In the genomic region with DNA sequence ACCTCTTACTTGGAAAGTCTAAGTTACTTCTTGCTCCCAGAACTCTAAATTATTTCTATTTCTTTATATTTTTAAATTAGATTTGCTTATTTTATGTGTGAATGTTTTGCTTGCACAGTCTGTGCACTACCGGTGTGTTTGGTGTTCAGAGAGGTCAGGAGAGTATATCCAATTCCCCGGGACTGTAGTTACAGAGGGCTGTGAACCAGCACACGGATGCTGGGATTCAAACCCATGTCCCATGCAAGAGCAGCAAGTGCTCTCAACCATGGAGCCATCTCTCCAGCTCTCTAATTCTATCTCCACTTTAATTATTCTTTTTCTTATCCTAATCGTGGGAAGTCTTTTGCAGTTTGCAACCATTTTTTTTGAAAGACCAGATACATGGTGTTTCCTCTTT, we compare ENCODE assay signal across 12 mouse cellular contexts.
DNase-seq lines count a peak whose midpoint lies in the region; ATAC-seq and TF ChIP-seq lines count a peak whose summit lies in the region.
"Had no signal": no experiment of that assay in that cellular context is flagged by ENCODE, and none has a peak within 500 bp of the region (broad histone marks: within the 10 kb centered on the region; RNA-seq: fewer than 3 reads in every experiment).

No protein-coding gene starts in this region.

- no peak overlapping the region for H3K9ac ChIP-seq in embryonic facial prominence, embryonic 11.5 days (replicated peaks; ENCODE audit: low read length)
- H3K9ac ChIP-seq in intestine, embryonic 14.5 days (ENCODE audit: low read length) = no peak overlapping the region
- no peak overlapping the region for H3K9ac ChIP-seq in intestine, postnatal 0 days (ENCODE audit: low read depth, low read length)
- H3K9ac ChIP-seq in midbrain, embryonic 13.5 days (replicated peaks) = no peak overlapping the region
- H3K9ac ChIP-seq in midbrain, embryonic 16.5 days (ENCODE audit: low read depth, low read length) = no peak overlapping the region
- no peak overlapping the region for H3K9ac ChIP-seq in hindbrain, postnatal 0 days (replicated peaks; ENCODE audit: low read length)
- H3K9ac ChIP-seq: limb, embryonic 13.5 days; liver, embryonic 15.5 days had no signal

- H3K27me3 ChIP-seq in embryonic facial prominence, embryonic 11.5 days (ENCODE audit: control insufficient read depth, insufficient read depth, low read length) = no peaks in the 10 kb centered on the region
- H3K27me3 ChIP-seq in embryonic facial prominence, embryonic 10.5 days (replicated peaks; ENCODE audit: low read depth, poor library complexity, severe bottlenecking) = no peaks in the 10 kb centered on the region
- no peaks in the 10 kb centered on the region for H3K27me3 ChIP-seq in intestine, embryonic 14.5 days (replicated peaks; ENCODE audit: control insufficient read depth, insufficient read depth, low read length)
- no peaks in the 10 kb centered on the region for H3K27me3 ChIP-seq in intestine, postnatal 0 days (replicated peaks; ENCODE audit: control insufficient read depth, insufficient read depth, low read length)
- no peaks in the 10 kb centered on the region for H3K27me3 ChIP-seq in midbrain, embryonic 13.5 days
- no peaks in the 10 kb centered on the region for H3K27me3 ChIP-seq in midbrain, embryonic 16.5 days (ENCODE audit: control insufficient read depth, insufficient read depth, low read depth, low read length)
- no peaks in the 10 kb centered on the region for H3K27me3 ChIP-seq in hindbrain, postnatal 0 days (ENCODE audit: insufficient read depth, low read length)
- H3K27me3 ChIP-seq: limb, embryonic 13.5 days; liver, embryonic 15.5 days had no signal

- H3K4me3 ChIP-seq in embryonic facial prominence, embryonic 11.5 days (ENCODE audit: low read depth, low read length) = no peak overlapping the region
- no peak overlapping the region for H3K4me3 ChIP-seq in embryonic facial prominence, embryonic 10.5 days
- H3K4me3 ChIP-seq in intestine, embryonic 14.5 days (ENCODE audit: low read depth, low read length) = no peak overlapping the region
- no peak overlapping the region for H3K4me3 ChIP-seq in intestine, postnatal 0 days (ENCODE audit: low read depth, low read length)
- no peak overlapping the region for H3K4me3 ChIP-seq in midbrain, embryonic 13.5 days (replicated peaks)
- no peak overlapping the region for H3K4me3 ChIP-seq in midbrain, embryonic 16.5 days (ENCODE audit: low read depth, low read length)
- no peak overlapping the region for H3K4me3 ChIP-seq in hindbrain, postnatal 0 days (ENCODE audit: low read length)
- H3K4me3 ChIP-seq: heart, adult 2 months; limb, embryonic 13.5 days; liver, embryonic 15.5 days had no signal

- no peaks in the 10 kb centered on the region for H3K36me3 ChIP-seq in embryonic facial prominence, embryonic 11.5 days (replicated peaks; ENCODE audit: control insufficient read depth, insufficient read depth, low read depth, low read length)
- no peaks in the 10 kb centered on the region for H3K36me3 ChIP-seq in embryonic facial prominence, embryonic 10.5 days (replicated peaks)
- no peaks in the 10 kb centered on the region for H3K36me3 ChIP-seq in intestine, embryonic 14.5 days (ENCODE audit: control insufficient read depth, insufficient read depth, low read length)
- no peaks in the 10 kb centered on the region for H3K36me3 ChIP-seq in intestine, postnatal 0 days (ENCODE audit: control insufficient read depth, insufficient read depth)
- H3K36me3 ChIP-seq in midbrain, embryonic 13.5 days = no peaks in the 10 kb centered on the region
- no peaks in the 10 kb centered on the region; the same call in 1 of the 2 replicates for H3K36me3 ChIP-seq in midbrain, embryonic 16.5 days (ENCODE audit: control insufficient read depth, insufficient read depth, low read length)
- no peaks in the 10 kb centered on the region for H3K36me3 ChIP-seq in hindbrain, postnatal 0 days (ENCODE audit: insufficient read depth, low read length)
- H3K36me3 ChIP-seq: limb, embryonic 13.5 days; liver, embryonic 15.5 days had no signal

- no peak overlapping the region for H3K27ac ChIP-seq in embryonic facial prominence, embryonic 11.5 days (replicated peaks; ENCODE audit: low read depth, low read length)
- no peak overlapping the region for H3K27ac ChIP-seq in embryonic facial prominence, embryonic 10.5 days (replicated peaks)
- no peak overlapping the region for H3K27ac ChIP-seq in intestine, embryonic 14.5 days (ENCODE audit: low read depth)
- H3K27ac ChIP-seq in intestine, postnatal 0 days (ENCODE audit: low read depth, low read length) = no peak overlapping the region
- H3K27ac ChIP-seq in midbrain, embryonic 13.5 days = no peak overlapping the region
- H3K27ac ChIP-seq in midbrain, embryonic 16.5 days (ENCODE audit: low read length) = no peak overlapping the region
- no peak overlapping the region for H3K27ac ChIP-seq in hindbrain, postnatal 0 days
- H3K27ac ChIP-seq: limb, embryonic 13.5 days; liver, embryonic 15.5 days; macrophage had no signal

- H3K9me3 ChIP-seq in embryonic facial prominence, embryonic 11.5 days (replicated peaks; ENCODE audit: control insufficient read depth, low read length) = no peaks in the 10 kb centered on the region
- H3K9me3 ChIP-seq in embryonic facial prominence, embryonic 10.5 days = no peaks in the 10 kb centered on the region
- H3K9me3 ChIP-seq in intestine, embryonic 14.5 days (ENCODE audit: control insufficient read depth, low read length) = no peaks in the 10 kb centered on the region
- H3K9me3 ChIP-seq in intestine, postnatal 0 days (ENCODE audit: control insufficient read depth) = no peaks in the 10 kb centered on the region
- no peaks in the 10 kb centered on the region for H3K9me3 ChIP-seq in midbrain, embryonic 13.5 days
- H3K9me3 ChIP-seq in midbrain, embryonic 16.5 days (replicated peaks; ENCODE audit: control insufficient read depth, low read length, poor library complexity, severe bottlenecking) = no peaks in the 10 kb centered on the region
- no peaks in the 10 kb centered on the region; the same call in 1 of the 2 replicates for H3K9me3 ChIP-seq in hindbrain, postnatal 0 days (ENCODE audit: low read length)
- H3K9me3 ChIP-seq: limb, embryonic 13.5 days; liver, embryonic 15.5 days had no signal

- 53% methylated on average over 4 of the region's 4 CpGs for WGBS in embryonic facial prominence, embryonic 11.5 days
- 64% methylated on average over 4 of the region's 4 CpGs for WGBS in embryonic facial prominence, embryonic 10.5 days
- 23% methylated on average over 4 of the region's 4 CpGs for WGBS in intestine, embryonic 14.5 days
- 48% methylated on average over 4 of the region's 4 CpGs for WGBS in intestine, postnatal 0 days
- WGBS in midbrain, embryonic 13.5 days = 55% methylated on average over 4 of the region's 4 CpGs
- 60% methylated on average over 4 of the region's 4 CpGs for WGBS in midbrain, embryonic 16.5 days
- 63% methylated on average over 4 of the region's 4 CpGs for WGBS in hindbrain, postnatal 0 days

- H3K4me1 ChIP-seq in embryonic facial prominence, embryonic 11.5 days (ENCODE audit: control insufficient read depth, insufficient read depth, low read length) = no peaks in the 10 kb centered on the region
- no peaks in the 10 kb centered on the region for H3K4me1 ChIP-seq in embryonic facial prominence, embryonic 10.5 days
- no peaks in the 10 kb centered on the region for H3K4me1 ChIP-seq in intestine, embryonic 14.5 days (replicated peaks; ENCODE audit: control insufficient read depth, insufficient read depth, low read length)
- no peaks in the 10 kb centered on the region for H3K4me1 ChIP-seq in intestine, postnatal 0 days (replicated peaks; ENCODE audit: control insufficient read depth, insufficient read depth, low read length)
- no peaks in the 10 kb centered on the region for H3K4me1 ChIP-seq in midbrain, embryonic 13.5 days (replicated peaks)
- peaks cover 4% of the 10 kb centered on the region; the same call in 1 of the 2 replicates for H3K4me1 ChIP-seq in midbrain, embryonic 16.5 days (ENCODE audit: control insufficient read depth, insufficient read depth, low read length)
- no peaks in the 10 kb centered on the region for H3K4me1 ChIP-seq in hindbrain, postnatal 0 days (ENCODE audit: insufficient read depth, low read length)
- H3K4me1 ChIP-seq: limb, embryonic 13.5 days; liver, embryonic 15.5 days had no signal

- DNase-seq in embryonic facial prominence, embryonic 11.5 days (ENCODE audit: low spot score) = no peak
- DNase-seq in embryonic facial prominence, embryonic 10.5 days (ENCODE audit: low spot score) = no peak
- DNase-seq in intestine, embryonic 14.5 days (ENCODE audit: low spot score) = no peak
- DNase-seq in hindbrain, postnatal 0 days (ENCODE audit: low spot score) = no peak
- no peak for DNase-seq in B cell, adult 2 months

- no peak overlapping the region for H3K4me2 ChIP-seq in embryonic facial prominence, embryonic 11.5 days (ENCODE audit: low read depth, low read length)
- no peak overlapping the region for H3K4me2 ChIP-seq in intestine, embryonic 14.5 days (ENCODE audit: low read length)
- H3K4me2 ChIP-seq in intestine, postnatal 0 days (replicated peaks; ENCODE audit: low read depth) = no peak overlapping the region
- H3K4me2 ChIP-seq in midbrain, embryonic 13.5 days (replicated peaks) = no peak overlapping the region
- no peak overlapping the region for H3K4me2 ChIP-seq in midbrain, embryonic 16.5 days (ENCODE audit: low read length)
- H3K4me2 ChIP-seq in hindbrain, postnatal 0 days (ENCODE audit: low read depth, low read length) = no peak overlapping the region
- H3K4me2 ChIP-seq: limb, embryonic 13.5 days; liver, embryonic 15.5 days had no signal

- no peak for TF ChIP-seq CTCF in intestine, postnatal 0 days (IDR thresholded peaks at IDR 0.05; ENCODE audit: low read depth)
- no peak for TF ChIP-seq CTCF in hindbrain, postnatal 0 days (IDR thresholded peaks at IDR 0.05; ENCODE audit: low read depth)

- ATAC-seq in embryonic facial prominence, embryonic 11.5 days (replicated peaks; ENCODE audit: insufficient number of reproducible peaks, low FRiP score, low TSS enrichment, low read depth) = 0 out of 2 replicates have a peak, but pooled peaks have one; percentile 3
- peak; percentile 25; the same call in 1 of the 2 replicates for ATAC-seq in intestine, embryonic 14.5 days (replicated peaks; ENCODE audit: low FRiP score, low TSS enrichment, low read depth)
- no peak for ATAC-seq in intestine, postnatal 0 days
- ATAC-seq in midbrain, embryonic 13.5 days = peak; percentile 54
- no peak; the same call in 1 of the 2 replicates for ATAC-seq in midbrain, embryonic 16.5 days
- peak; percentile 35; the same call in 1 of the 2 replicates for ATAC-seq in hindbrain, postnatal 0 days

Comparison
In these comparisons a context has a peak if more than half of its experiments do, and no peak if none do; other contexts are left out.
1. ATAC-seq: peak in embryonic facial prominence, embryonic 11.5 days (single experiment), intestine, embryonic 14.5 days (single experiment), midbrain, embryonic 13.5 days (single experiment) and hindbrain, postnatal 0 days (single experiment); none in intestine, postnatal 0 days (single experiment) and midbrain, embryonic 16.5 days (single experiment).